Mouse (Mus musculus) c-Kit-positive CD71-positive TER-119-positive erythroid progenitor cells, embryonic 14.5 days (primary cell): ENCODE measurements around the gene Ldlrad3.

ENCODE experiments used
- DNase-seq: peaks from one replicate; pipeline ENCODE4 v3.0.0-alpha.2; 2013; ENCODE audit warnings: low spot score

Gene Ldlrad3

GRCm38 (mm10) chr2:102185069-102185950 is 875 bp downstream of the Ldlrad3 start:
- no peak for DNase-seq

- no peak for DNase-seq
These were observed 2.3 kb downstream of the Ldlrad3 start for GRCm38 (mm10) chr2:102183720-102184480.

DNA sequence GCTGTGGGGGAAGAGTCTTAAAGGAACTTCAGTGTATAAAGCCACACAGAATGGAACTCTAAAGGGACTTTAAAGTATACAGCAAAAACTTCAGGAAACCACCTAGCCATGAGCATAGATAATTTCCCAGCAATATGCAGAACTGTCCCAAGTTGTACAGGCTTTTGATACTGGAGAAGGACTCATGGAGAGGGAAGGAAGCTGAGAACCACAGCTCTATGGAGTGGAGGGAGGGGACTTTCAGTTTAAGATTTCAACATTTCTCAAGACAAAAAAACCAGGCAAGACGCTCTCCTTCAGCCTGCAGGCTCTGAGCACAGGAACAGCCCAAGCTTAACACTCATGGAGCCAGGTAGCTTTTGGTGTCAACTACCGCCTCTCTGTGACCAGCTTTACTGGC is 4.7 kb downstream of the Ldlrad3 start:
- DNase-seq: no peak

DNA sequence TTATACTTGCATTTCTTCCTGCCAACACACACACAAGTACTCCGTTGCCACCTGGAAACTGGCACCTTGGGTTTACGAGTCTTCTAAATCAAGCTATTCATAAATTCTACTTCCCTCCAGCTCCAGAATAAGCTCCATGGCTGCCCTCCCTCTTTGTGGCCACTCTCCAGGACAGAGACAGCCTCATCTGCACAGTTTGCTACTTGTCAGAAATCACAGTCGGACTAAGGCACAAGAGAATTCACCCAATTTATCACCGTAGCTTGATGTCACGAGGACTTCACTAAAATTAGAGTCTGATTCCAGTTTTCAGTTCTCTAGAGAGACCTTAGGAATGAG is 9.8 kb downstream of the Ldlrad3 start:
- no peak for DNase-seq

- DNase-seq: no peak
These were observed 10.3 kb downstream of the Ldlrad3 start for GRCm38 (mm10) chr2:102175741-102176433.

- DNase-seq: no peak
These were observed 13.7 kb downstream of the Ldlrad3 start for GRCm38 (mm10) chr2:102172458-102172857.

- no peak for DNase-seq
These were observed 19.4 kb downstream of the Ldlrad3 start for GRCm38 (mm10) chr2:102166550-102167325.

DNA sequence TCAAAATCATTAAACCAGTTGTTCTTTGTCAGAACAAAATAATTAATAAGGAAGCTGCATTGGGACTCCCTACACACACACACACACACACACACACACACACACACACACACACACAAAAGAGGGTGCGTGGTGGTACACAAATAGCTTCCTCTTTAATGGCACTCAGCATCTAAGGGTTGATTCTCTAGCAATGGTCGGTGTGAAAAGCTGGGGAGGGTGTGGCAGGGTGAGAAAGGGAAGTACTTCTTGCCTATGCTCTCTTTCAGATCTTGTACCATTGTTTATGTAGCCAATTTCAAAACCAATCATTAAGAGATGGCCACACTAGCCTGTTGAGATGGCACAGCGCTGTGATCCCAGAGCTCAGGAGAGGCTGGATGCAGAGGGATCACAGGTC is 23.1 kb downstream of the Ldlrad3 start:
- DNase-seq: no peak

DNA sequence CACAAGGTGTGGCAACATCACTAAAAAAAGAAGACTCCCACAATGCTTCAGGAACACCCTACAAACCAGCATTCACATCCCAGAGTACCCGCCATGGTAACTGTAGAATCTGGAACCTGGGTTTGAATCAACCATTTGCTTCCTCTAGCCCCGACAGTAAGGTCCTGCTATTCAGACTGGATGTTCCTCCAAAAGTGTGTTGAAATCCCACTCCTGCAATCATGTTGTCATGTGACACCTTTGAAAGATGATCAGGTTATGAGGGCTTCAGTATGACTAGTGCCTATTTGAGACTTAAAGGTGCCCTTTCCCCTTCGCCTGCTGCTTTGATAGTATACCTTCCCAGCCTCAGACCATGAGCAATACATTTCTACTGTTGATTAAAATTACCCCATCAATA is 28.6 kb downstream of the Ldlrad3 start:
- no peak for DNase-seq

DNA sequence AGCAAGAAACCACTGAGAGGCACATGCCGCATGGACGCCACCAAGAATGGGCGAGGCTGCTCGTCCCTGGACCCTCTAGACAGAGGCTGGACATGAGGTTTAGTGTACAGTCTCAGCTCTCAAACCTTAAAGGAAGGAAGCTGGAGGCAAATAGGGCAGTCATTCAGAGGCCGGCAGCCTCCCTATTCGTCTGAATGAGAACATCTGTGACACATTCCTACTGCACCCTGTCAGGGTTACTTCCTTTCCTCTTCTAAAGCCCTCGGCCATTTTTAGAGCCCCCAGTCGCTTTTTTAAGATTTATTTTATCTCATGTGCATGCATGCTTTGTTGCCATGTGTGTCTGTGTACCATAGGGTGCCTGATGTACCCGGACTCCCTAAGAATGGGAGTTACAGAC is 29.2 kb downstream of the Ldlrad3 start:
- DNase-seq: no peak

- no peak for DNase-seq
These were observed 29.7 kb downstream of the Ldlrad3 start for GRCm38 (mm10) chr2:102156460-102156859.

GRCm38 (mm10) chr2:102155306-102156015 is 30.7 kb downstream of the Ldlrad3 start:
- DNase-seq: no peak

- DNase-seq: no peak
These were observed 31.4 kb downstream of the Ldlrad3 start for GRCm38 (mm10) chr2:102154771-102155211.

GRCm38 (mm10) chr2:102154328-102154727 is 31.9 kb downstream of the Ldlrad3 start:
- no peak for DNase-seq

DNA sequence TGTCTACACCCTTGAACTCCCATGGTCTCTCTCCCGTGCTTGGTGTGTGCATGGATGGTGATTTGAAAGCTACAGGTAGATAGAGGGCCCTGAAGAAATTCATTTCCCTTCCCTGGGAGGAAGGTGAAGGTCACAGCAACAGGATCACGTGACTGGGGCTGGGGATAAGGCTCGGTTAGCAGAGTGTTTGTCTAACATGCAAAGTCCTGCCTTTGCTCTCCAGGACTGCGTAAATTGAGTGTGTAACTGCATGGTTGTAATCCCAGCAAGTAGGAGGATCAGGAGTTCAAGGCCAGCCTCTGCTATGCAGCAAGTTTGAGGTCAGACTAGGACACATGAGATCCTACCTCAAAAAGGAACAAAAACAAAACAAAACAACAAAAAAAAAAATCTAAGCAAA is 32.7 kb downstream of the Ldlrad3 start:
- no peak for DNase-seq

- no peak for DNase-seq
These were observed 33.3 kb downstream of the Ldlrad3 start for GRCm38 (mm10) chr2:102152851-102153250.

- no peak for DNase-seq
These were observed 37.1 kb downstream of the Ldlrad3 start for GRCm38 (mm10) chr2:102149058-102149457.

DNA sequence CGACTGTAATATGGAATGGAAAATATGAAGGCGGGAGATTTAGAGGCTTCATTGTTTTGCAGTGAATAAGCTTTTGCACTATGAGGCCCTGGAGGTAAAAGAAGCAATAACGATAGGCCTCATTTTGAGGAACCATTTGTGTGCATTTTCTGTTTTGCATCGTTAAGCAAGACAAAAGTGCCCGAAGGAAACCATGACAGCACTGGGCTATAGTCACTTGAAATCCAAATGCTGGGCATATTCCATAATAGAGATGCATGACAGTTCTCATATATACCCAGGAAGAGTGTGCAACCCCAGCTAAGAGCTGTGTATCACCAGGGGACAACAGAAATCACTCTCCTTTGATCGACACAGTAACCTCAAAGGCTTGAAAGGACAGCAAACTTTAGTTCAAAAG is 38.1 kb downstream of the Ldlrad3 start:
- no peak for DNase-seq

DNA sequence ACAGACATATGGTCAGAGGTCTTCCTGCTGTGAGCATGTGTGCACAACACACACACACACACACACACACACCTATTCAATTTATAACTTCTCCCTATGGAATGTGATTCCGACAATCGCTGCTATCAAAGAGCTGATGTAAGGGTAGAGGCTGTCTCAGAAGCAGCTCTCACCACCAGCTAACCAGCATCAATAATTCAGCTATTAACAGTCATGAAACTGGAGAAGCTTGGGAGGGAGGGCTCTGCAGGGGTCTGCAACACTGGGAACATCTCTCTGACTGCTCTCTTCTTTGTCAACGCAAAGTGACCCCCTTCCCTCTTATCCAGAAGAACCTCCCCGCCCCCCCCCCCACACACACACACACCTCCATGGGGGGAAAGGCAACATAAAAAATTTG is 38.6 kb downstream of the Ldlrad3 start:
- no peak for DNase-seq

- DNase-seq: no peak
These were observed 39.8 kb downstream of the Ldlrad3 start for GRCm38 (mm10) chr2:102146386-102146785.

GRCm38 (mm10) chr2:102145036-102145435 is 41.1 kb downstream of the Ldlrad3 start:
- DNase-seq: no peak
